Mouse (Mus musculus): ENCODE data around the gene Irx5.

DNA sequence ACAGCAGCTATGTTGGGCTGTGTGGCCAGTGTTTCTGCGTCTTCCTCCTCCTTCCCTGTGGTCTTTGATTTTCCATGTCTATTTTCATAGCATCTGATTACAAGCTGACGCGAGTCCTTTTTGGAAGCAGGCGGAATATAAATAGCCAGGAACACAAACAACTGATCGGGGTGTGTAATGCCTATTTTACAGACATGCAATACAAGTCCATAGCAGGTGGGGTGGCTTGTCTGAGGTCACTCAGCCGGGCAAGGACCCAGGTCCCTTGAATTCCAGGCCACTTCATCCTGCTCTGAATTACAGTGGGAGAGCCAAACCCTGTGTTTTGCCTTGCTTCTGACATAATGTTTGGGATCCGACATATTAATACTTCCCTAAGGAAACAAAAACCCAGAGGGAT lies 63.2 kb downstream of the Irx5 start:
- no peak for TF ChIP-seq CTCF (IDR thresholded peaks at IDR 0.05; ENCODE audit: low read depth)
- no peak for TF ChIP-seq EP300 (IDR thresholded peaks at IDR 0.05; ENCODE audit: low read depth)

Measured in liver, embryonic 14.5 days (tissue).